Comparison of ENCODE assay signal across 9 mouse cellular contexts in genomic region chr4:120730146-120730545, GRCm38 (mm10). TPM values are rescaled to one million over a fixed set of nuclear protein-coding genes. Genes with fewer than 3 reads are reported as not detected.
DNase-seq lines count a peak whose midpoint lies in the region; ATAC-seq and TF ChIP-seq lines count a peak whose summit lies in the region.
"Had no signal": no experiment of that assay in that cellular context is flagged by ENCODE, and none has a peak within 500 bp of the region (broad histone marks: within the 10 kb centered on the region; RNA-seq: fewer than 3 reads in every experiment).

No protein-coding gene starts in this region.

- no peak for TF ChIP-seq CTCF in intestine, postnatal 0 days (IDR thresholded peaks at IDR 0.05; ENCODE audit: low read depth)

- no peaks in the 10 kb centered on the region for H3K36me3 ChIP-seq in liver, embryonic 13.5 days
- H3K36me3 ChIP-seq in liver, embryonic 11.5 days (ENCODE audit: control insufficient read depth, insufficient read depth, low read length) = no peaks in the 10 kb centered on the region
- H3K36me3 ChIP-seq in intestine, embryonic 15.5 days = no peaks in the 10 kb centered on the region
- H3K36me3 ChIP-seq in intestine, postnatal 0 days (ENCODE audit: control insufficient read depth, insufficient read depth) = no peaks in the 10 kb centered on the region
- H3K36me3 ChIP-seq: embryonic facial prominence, embryonic 13.5 days had no signal

- no peak overlapping the region for H3K27ac ChIP-seq in liver, embryonic 13.5 days
- H3K27ac ChIP-seq in liver, embryonic 11.5 days (ENCODE audit: low read depth, low read length) = no peak overlapping the region
- H3K27ac ChIP-seq in intestine, embryonic 15.5 days = no peak overlapping the region
- H3K27ac ChIP-seq in intestine, postnatal 0 days (ENCODE audit: low read depth, low read length) = no peak overlapping the region
- H3K27ac ChIP-seq: embryonic facial prominence, embryonic 13.5 days had no signal

- intact Hi-C loops in gastrocnemius, postnatal 14 days (cut with DNase I; ENCODE audit: low total_unique reads) = no loop called here

- no peak overlapping the region for H3K9ac ChIP-seq in liver, embryonic 13.5 days
- no peak overlapping the region for H3K9ac ChIP-seq in liver, embryonic 11.5 days (ENCODE audit: low read depth, low read length)
- H3K9ac ChIP-seq in intestine, embryonic 15.5 days = no peak overlapping the region
- H3K9ac ChIP-seq in intestine, postnatal 0 days (ENCODE audit: low read depth, low read length) = no peak overlapping the region

- H3K9me3 ChIP-seq in liver, embryonic 13.5 days (replicated peaks) = no peaks in the 10 kb centered on the region
- no peaks in the 10 kb centered on the region for H3K9me3 ChIP-seq in liver, embryonic 11.5 days (ENCODE audit: control insufficient read depth, low read length)
- no peaks in the 10 kb centered on the region for H3K9me3 ChIP-seq in intestine, embryonic 15.5 days
- no peaks in the 10 kb centered on the region for H3K9me3 ChIP-seq in intestine, postnatal 0 days (ENCODE audit: control insufficient read depth)
- H3K9me3 ChIP-seq: embryonic facial prominence, embryonic 13.5 days had no signal

- peaks cover 23% of the 10 kb centered on the region for H3K4me1 ChIP-seq in liver, embryonic 13.5 days (replicated peaks)
- H3K4me1 ChIP-seq in liver, embryonic 11.5 days (replicated peaks; ENCODE audit: control insufficient read depth, insufficient read depth, low read length) = peaks cover 9% of the 10 kb centered on the region
- H3K4me1 ChIP-seq in intestine, embryonic 15.5 days (replicated peaks) = peaks cover 22% of the 10 kb centered on the region
- H3K4me1 ChIP-seq in intestine, postnatal 0 days (replicated peaks; ENCODE audit: control insufficient read depth, insufficient read depth, low read length) = peaks cover 4% of the 10 kb centered on the region; the same call in 1 of the 2 replicates

- no peak for ATAC-seq in liver, embryonic 13.5 days (ENCODE audit: low read depth)
- ATAC-seq in liver, embryonic 11.5 days (replicated peaks; ENCODE audit: low FRiP score) = no peak
- no peak for ATAC-seq in intestine, embryonic 15.5 days
- ATAC-seq in intestine, postnatal 0 days = no peak

- peaks cover 88% of the 10 kb centered on the region for H3K27me3 ChIP-seq in liver, embryonic 13.5 days
- H3K27me3 ChIP-seq in liver, embryonic 11.5 days (replicated peaks; ENCODE audit: control insufficient read depth, insufficient read depth, low read length) = peaks cover 24% of the 10 kb centered on the region
- peaks cover 14% of the 10 kb centered on the region; the same call in 1 of the 2 replicates for H3K27me3 ChIP-seq in intestine, embryonic 15.5 days (replicated peaks)
- 0 out of 2 replicates have a peak, but pooled peaks cover 5% of the 10 kb centered on the region for H3K27me3 ChIP-seq in intestine, postnatal 0 days (replicated peaks; ENCODE audit: control insufficient read depth, insufficient read depth, low read length)

- peak; percentile 16 to 53 for DNase-seq in adrenal gland, postnatal 36 days
- DNase-seq in adrenal gland, adult 2 months = no peak
- DNase-seq in liver, embryonic 13.5 days = no peak
- no peak for DNase-seq in liver, embryonic 11.5 days (ENCODE audit: low spot score)
- peak; percentile 67 for DNase-seq in gastrocnemius, postnatal 14 days
- DNase-seq in lung, postnatal 10 days = peak; percentile 72

- H3K4me2 ChIP-seq in liver, embryonic 13.5 days = 0 out of 2 replicates have a peak overlapping the region, but pooled peaks have one; percentile 87
- H3K4me2 ChIP-seq in liver, embryonic 11.5 days = no peak overlapping the region
- H3K4me2 ChIP-seq in intestine, embryonic 15.5 days (replicated peaks) = no peak overlapping the region
- no peak overlapping the region for H3K4me2 ChIP-seq in intestine, postnatal 0 days (replicated peaks; ENCODE audit: low read depth)

- 48% methylated on average over 6 of the region's 6 CpGs for WGBS in liver, embryonic 13.5 days (ENCODE audit: insufficient replicate concordance)
- WGBS in liver, embryonic 11.5 days = 58% methylated on average over 6 of the region's 6 CpGs
- 43% methylated on average over 6 of the region's 6 CpGs for WGBS in intestine, embryonic 15.5 days
- WGBS in intestine, postnatal 0 days = 60% methylated on average over 6 of the region's 6 CpGs

- no peak overlapping the region for H3K4me3 ChIP-seq in liver, embryonic 13.5 days (replicated peaks)
- H3K4me3 ChIP-seq in liver, embryonic 11.5 days (ENCODE audit: low read depth, low read length) = no peak overlapping the region
- H3K4me3 ChIP-seq in intestine, embryonic 15.5 days (replicated peaks) = no peak overlapping the region
- no peak overlapping the region for H3K4me3 ChIP-seq in intestine, postnatal 0 days (ENCODE audit: low read depth, low read length)

RNA-seq across cellular contexts. Expression of gene Kcnq4, which starts 18.3 kb away (rescaled TPM):
- total RNA-seq in adrenal gland, postnatal 36 days (2021) = 1 to 10 TPM; 2.3 TPM
- 1 to 10 TPM; 1.5 to 2.5 TPM for total RNA-seq in adrenal gland, adult 2 months (2021)
- 4.1 and 5.4 TPM in 2 replicates for polyA plus RNA-seq in adrenal gland, adult 2 months (2012; rRNA removed)
- 0.08 and 0.10 TPM in 2 replicates for polyA plus RNA-seq in liver, embryonic 13.5 days (2015; fragmentation: Nextera tagmentation; extraction: Ambion mirVana)
- 0.57 and 0.90 TPM in 2 replicates for polyA plus RNA-seq in liver, embryonic 11.5 days (2014; fragmentation: Nextera tagmentation; extraction: Ambion mirVana)
- 10 to 100 TPM; 15.7 to 18.5 TPM for total RNA-seq in gastrocnemius, postnatal 14 days (2021)
- polyA plus RNA-seq in intestine, embryonic 15.5 days (2015; fragmentation: Nextera tagmentation; extraction: Ambion mirVana) = 2.2 and 2.3 TPM in 2 replicates
- 1.6 and 2.0 TPM in 2 replicates for polyA plus RNA-seq in intestine, postnatal 0 days (2015; fragmentation: Nextera tagmentation; extraction: Ambion mirVana)

Comparison
In these comparisons a context has a peak if more than half of its experiments do, and no peak if none do; other contexts are left out.
1. DNase-seq: peak in adrenal gland, postnatal 36 days (2 of 2), gastrocnemius, postnatal 14 days (single experiment) and lung, postnatal 10 days (single experiment); none in adrenal gland, adult 2 months (single experiment), liver, embryonic 13.5 days (single experiment) and liver, embryonic 11.5 days (single experiment).